Mouse (Mus musculus): Measurements from ENCODE around the gene Gm45713. TPM values are rescaled to one million over a fixed set of nuclear protein-coding genes. Genes with fewer than 3 reads are reported as not detected.

The Gm45713 gene
- polyA plus RNA-seq, 1 experiment: 0.06 TPM

- H3K27me3 ChIP-seq (ENCODE audit: control insufficient read depth, insufficient read depth, low read length): no peaks in the 10 kb centered on the region; the same call in 1 of the 2 replicates
- no peak overlapping the region for H3K27ac ChIP-seq (ENCODE audit: control insufficient read depth, insufficient read depth, low read depth, low read length)
- TF ChIP-seq POLR2A (IDR thresholded peaks at IDR 0.05; ENCODE audit: control insufficient read depth, low read depth, low read length): no peak
- TF ChIP-seq CTCF (IDR thresholded peaks at IDR 0.05; ENCODE audit: control insufficient read depth, insufficient read depth, insufficient replicate concordance, low read depth, low read length): no peak
- H3K4me3 ChIP-seq (ENCODE audit: control insufficient read depth, low read depth, low read length): no peak overlapping the region
- H3K36me3 ChIP-seq (ENCODE audit: control insufficient read depth, insufficient read depth, low read length): no peaks in the 10 kb centered on the region
- H3K4me1 ChIP-seq (ENCODE audit: control insufficient read depth, insufficient read depth, low read length): peaks cover 26% of the 10 kb centered on the region
Measured at GRCm38 (mm10) chr7:45088597-45088996, 47.4 kb downstream of the Gm45713 start.

- Histone ChIP-seq H3K4me1 (ENCODE audit: control insufficient read depth, insufficient read depth, low read length) (peaks cover 23% of the 10 kb centered on the region), H3K27ac (ENCODE audit: control insufficient read depth, insufficient read depth, low read depth, low read length) (no peak overlapping the region), H3K36me3 (ENCODE audit: control insufficient read depth, insufficient read depth, low read length) (no peaks in the 10 kb centered on the region), H3K27me3 (ENCODE audit: control insufficient read depth, insufficient read depth, low read length) (no peaks in the 10 kb centered on the region; the same call in 1 of the 2 replicates), H3K4me3 (ENCODE audit: control insufficient read depth, low read depth, low read length) (no peak overlapping the region)
- TF ChIP-seq POLR2A (IDR thresholded peaks at IDR 0.05; ENCODE audit: control insufficient read depth, low read depth, low read length) (no peak), CTCF (IDR thresholded peaks at IDR 0.05; ENCODE audit: control insufficient read depth, insufficient read depth, insufficient replicate concordance, low read depth, low read length) (peak; percentile 86; the same call in 1 of the 2 replicates)
Measured at GRCm38 (mm10) chr7:45086084-45086483, 49.9 kb downstream of the Gm45713 start.

- Histone ChIP-seq H3K4me1 (ENCODE audit: control insufficient read depth, insufficient read depth, low read length) (peaks cover 13% of the 10 kb centered on the region), H3K36me3 (ENCODE audit: control insufficient read depth, insufficient read depth, low read length) (no peaks in the 10 kb centered on the region; the same call in 1 of the 2 replicates), H3K27me3 (ENCODE audit: control insufficient read depth, insufficient read depth, low read length) (no peaks in the 10 kb centered on the region), H3K4me3 (ENCODE audit: control insufficient read depth, low read depth, low read length) (no peak overlapping the region), H3K27ac (ENCODE audit: control insufficient read depth, insufficient read depth, low read depth, low read length) (no peak overlapping the region)
- no peak for TF ChIP-seq POLR2A (IDR thresholded peaks at IDR 0.05; ENCODE audit: control insufficient read depth, low read depth, low read length)
Measured at GRCm38 (mm10) chr7:45083300-45083890, 52.6 kb downstream of the Gm45713 start.

GRCm38 (mm10) chr7:45082401-45083299 is 53.4 kb downstream of the Gm45713 start:
- no peak for TF ChIP-seq CTCF (IDR thresholded peaks at IDR 0.05; ENCODE audit: control insufficient read depth, insufficient read depth, insufficient replicate concordance, low read depth, low read length)
- TF ChIP-seq POLR2A (IDR thresholded peaks at IDR 0.05; ENCODE audit: control insufficient read depth, low read depth, low read length): no peak
- Histone ChIP-seq H3K4me3 (ENCODE audit: control insufficient read depth, low read depth, low read length) (no peak overlapping the region), H3K27ac (ENCODE audit: control insufficient read depth, insufficient read depth, low read depth, low read length) (no peak overlapping the region; the same call in 1 of the 2 replicates), H3K27me3 (ENCODE audit: control insufficient read depth, insufficient read depth, low read length) (no peaks in the 10 kb centered on the region), H3K4me1 (ENCODE audit: control insufficient read depth, insufficient read depth, low read length) (peaks cover 11% of the 10 kb centered on the region), H3K36me3 (ENCODE audit: control insufficient read depth, insufficient read depth, low read length) (no peaks in the 10 kb centered on the region; the same call in 1 of the 2 replicates)

GRCm38 (mm10) chr7:45081016-45081415 is 55.0 kb downstream of the Gm45713 start:
- Histone ChIP-seq H3K4me1 (ENCODE audit: control insufficient read depth, insufficient read depth, low read length) (peaks cover 17% of the 10 kb centered on the region), H3K27me3 (ENCODE audit: control insufficient read depth, insufficient read depth, low read length) (no peaks in the 10 kb centered on the region), H3K4me3 (ENCODE audit: control insufficient read depth, low read depth, low read length) (no peak overlapping the region), H3K27ac (ENCODE audit: control insufficient read depth, insufficient read depth, low read depth, low read length) (no peak overlapping the region), H3K36me3 (ENCODE audit: control insufficient read depth, insufficient read depth, low read length) (no peaks in the 10 kb centered on the region; the same call in 1 of the 2 replicates)
- TF ChIP-seq POLR2A (IDR thresholded peaks at IDR 0.05; ENCODE audit: control insufficient read depth, low read depth, low read length): no peak
- no peak for TF ChIP-seq CTCF (IDR thresholded peaks at IDR 0.05; ENCODE audit: control insufficient read depth, insufficient read depth, insufficient replicate concordance, low read depth, low read length)

GRCm38 (mm10) chr7:45079856-45080255 is 56.2 kb downstream of the Gm45713 start:
- peak; percentile 88; the same call in 1 of the 2 replicates for TF ChIP-seq CTCF (IDR thresholded peaks at IDR 0.05; ENCODE audit: control insufficient read depth, insufficient read depth, insufficient replicate concordance, low read depth, low read length)
- no peak for TF ChIP-seq POLR2A (IDR thresholded peaks at IDR 0.05; ENCODE audit: control insufficient read depth, low read depth, low read length)
- Histone ChIP-seq H3K4me3 (ENCODE audit: control insufficient read depth, low read depth, low read length) (no peak overlapping the region), H3K4me1 (ENCODE audit: control insufficient read depth, insufficient read depth, low read length) (peaks cover 27% of the 10 kb centered on the region), H3K36me3 (ENCODE audit: control insufficient read depth, insufficient read depth, low read length) (no peaks in the 10 kb centered on the region; the same call in 1 of the 2 replicates), H3K27ac (ENCODE audit: control insufficient read depth, insufficient read depth, low read depth, low read length) (no peak overlapping the region), H3K27me3 (ENCODE audit: control insufficient read depth, insufficient read depth, low read length) (no peaks in the 10 kb centered on the region)

- H3K4me3 ChIP-seq (ENCODE audit: control insufficient read depth, low read depth, low read length): no peak overlapping the region
- H3K36me3 ChIP-seq (ENCODE audit: control insufficient read depth, insufficient read depth, low read length): no peaks in the 10 kb centered on the region; the same call in 1 of the 2 replicates
- no peak overlapping the region for H3K27ac ChIP-seq (ENCODE audit: control insufficient read depth, insufficient read depth, low read depth, low read length)
- peak; percentile 58; the same call in 1 of the 2 replicates for TF ChIP-seq CTCF (IDR thresholded peaks at IDR 0.05; ENCODE audit: control insufficient read depth, insufficient read depth, insufficient replicate concordance, low read depth, low read length)
- no peak for TF ChIP-seq POLR2A (IDR thresholded peaks at IDR 0.05; ENCODE audit: control insufficient read depth, low read depth, low read length)
- no peaks in the 10 kb centered on the region for H3K27me3 ChIP-seq (ENCODE audit: control insufficient read depth, insufficient read depth, low read length)
- peaks cover 27% of the 10 kb centered on the region for H3K4me1 ChIP-seq (ENCODE audit: control insufficient read depth, insufficient read depth, low read length)
Measured at GRCm38 (mm10) chr7:45078513-45078912, 57.5 kb downstream of the Gm45713 start.

Measured in testis, adult 2 months (tissue).